Mouse (Mus musculus) G1E (cell line): ENCODE measurements around the gene Mmgt2.

Experiments used
- CTCF ChIP-seq: IDR thresholded peaks from 2 replicates; pipeline ENCODE4 v1.5.1; 2012; ENCODE audit warnings: low read depth, low read length, inconsistent platforms, mixed read lengths
- GATA1 ChIP-seq: IDR thresholded peaks from 2 replicates; pipeline ENCODE4 v1.6.1; 2012; ENCODE audit warnings: borderline replicate concordance, low read length, inconsistent platforms, mixed read lengths
- POLR2AphosphoS5 ChIP-seq: IDR thresholded peaks from 2 replicates; pipeline ENCODE4 v1.6.1; 2012; ENCODE audit warnings: low read depth, low read length, inconsistent platforms; ENCODE audit not compliant: insufficient replicate concordance
- TAL1 ChIP-seq: conservative IDR thresholded peaks from 2 replicates; pipeline ENCODE4 v1.6.1; 2012; ENCODE audit warnings: low read depth, low read length, inconsistent platforms, mixed read lengths

DNA sequence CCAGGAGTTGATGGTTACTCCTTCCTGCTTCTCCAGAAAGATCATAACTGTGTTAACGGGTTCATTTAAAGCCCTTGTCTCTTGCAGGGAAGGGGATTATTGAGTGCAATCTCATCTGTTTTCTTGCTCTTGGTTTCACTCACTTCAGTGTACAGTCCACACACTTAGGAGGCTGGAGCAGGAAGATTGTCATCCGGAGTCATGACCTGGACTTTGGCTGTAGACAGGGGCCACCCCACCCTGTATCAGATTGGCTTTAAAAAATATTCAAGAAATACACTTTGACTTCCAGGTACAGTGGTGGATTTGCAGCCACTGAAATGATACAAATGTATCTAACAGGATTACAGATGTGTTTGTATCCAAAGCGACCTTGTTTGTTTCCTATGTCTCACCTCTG, 43.1 kb downstream of the Mmgt2 start:
- TF ChIP-seq CTCF (no peak), GATA1 (no peak), POLR2AphosphoS5 (no peak), TAL1 (no peak)
